Mouse (Mus musculus) stomach, embryonic 14.5 days (tissue): ENCODE data around the gene Gm21317. TPM values are rescaled to one million over a fixed set of nuclear protein-coding genes. Genes with fewer than 3 reads are reported as not detected.
"Not testable (repeated sequence)": the region's sequence is repeated elsewhere in the genome, so short reads cannot be mapped to it uniquely, and the experiment has no call there.

ENCODE experiments used
- ATAC-seq: fragments of 200-750 bp; cut with Nextera tagmentation; 2 replicates; pipeline ENCODE4 v1.8.0; 2017; ENCODE audit warnings: low read depth, moderate TSS enrichment; ENCODE audit not compliant: insufficient number of reproducible peaks, insufficient read depth, low FRiP score
- H3K27ac ChIP-seq: fragments of 300-500 bp; sonication (generic); 2 replicates; pipeline ENCODE4 v1.5.1; 2014; ENCODE audit warnings: mild to moderate bottlenecking, low read length, moderate library complexity, mixed read lengths
- H3K27me3 ChIP-seq: fragments of 300-500 bp; sonication (generic); 2 replicates; pipeline ENCODE4 v1.6.1; 2014; ENCODE audit warnings: low read length, control low read depth, mixed read lengths; ENCODE audit not compliant: control insufficient read depth, insufficient read depth
- H3K36me3 ChIP-seq: fragments of 300-500 bp; sonication (generic); 2 replicates; pipeline ENCODE4 v1.6.1; 2014; ENCODE audit warnings: mild to moderate bottlenecking, control low read depth, low read length, moderate library complexity, mixed read lengths; ENCODE audit not compliant: control insufficient read depth, insufficient read depth
- H3K4me1 ChIP-seq: fragments of 300-500 bp; sonication (generic); 2 replicates; pipeline ENCODE4 v1.6.1; 2014; ENCODE audit warnings: low read length, control low read depth, mixed read lengths; ENCODE audit not compliant: control insufficient read depth, insufficient read depth
- H3K4me2 ChIP-seq: fragments of 300-500 bp; sonication (generic); replicated peaks from 2 replicates; pipeline ENCODE4 v1.6.1; 2014; ENCODE audit warnings: low read depth, low read length, control low read depth
- H3K4me3 ChIP-seq: fragments of 300-500 bp; sonication (generic); 2 replicates; pipeline ENCODE4 v1.5.1; 2014; ENCODE audit warnings: low read depth, low read length, control low read depth
- H3K9ac ChIP-seq: fragments of 300-500 bp; sonication (generic); replicated peaks from 2 replicates; pipeline ENCODE4 v1.6.1; 2014; ENCODE audit warnings: low read depth, mild to moderate bottlenecking, control low read depth, low read length, moderate library complexity, mixed read lengths
- H3K9me3 ChIP-seq: fragments of 300-500 bp; sonication (generic); 2 replicates; pipeline ENCODE4 v1.6.1; 2016; ENCODE audit warnings: low read depth, low read length, control low read depth; ENCODE audit not compliant: control insufficient read depth
- WGBS: fragments of 180-500 bp; shearing (Covaris S2); extraction: QIAGEN DNeasy Blood & Tissue Kit; methylation state at CpG from one replicate; pipeline ENCODE4 v1.1.7; 2014; 5-methylcytosine and 5-hydroxymethylcytosine counted together
- polyA plus RNA-seq: library from polyadenylated mRNA; unstranded; fragments of >200 nt; fragmentation: Nextera tagmentation; extraction: Ambion mirVana; gene quantifications from 2 replicates; pipeline ENCODE4 v1.2.1, GENCODE M21; 2014

The Gm21317 gene
- polyA plus RNA-seq: not detected in 2 replicates

- not testable (repeated sequence) for H3K9me3 ChIP-seq, H3K4me1 ChIP-seq, H3K4me2 ChIP-seq, H3K27me3 ChIP-seq, H3K9ac ChIP-seq, H3K36me3 ChIP-seq, ATAC-seq, H3K27ac ChIP-seq, H3K4me3 ChIP-seq
- no CpG with 5 or more reads among the region's 6 CpGs for WGBS
Measured at GRCm38 (mm10) chrY:82224927-82225326, at the start of gene Gm21317. Gene Gm21317 (plus strand): TSS chrY:82225227.
